Mouse (Mus musculus) mouse embryonic stem cell (cell line): ENCODE measurements at regions not wholly inside any gene's neighbourhood (a gene's known extent, or its start where the extent isn't known, plus 50 kb on each side); places are given as distances from the start of the nearest gene placed in this dataset.

Source experiments
- in situ Hi-C, 2 experiments: fragments of 300-500 bp; cut with MboI; formaldehyde crosslinking; loops; 1 replicate in 1 of 2; 3 replicates in 1 of 2; pipeline ENCODE4 v1.14.3; 2019 to 2020; ENCODE audit warnings: low sequenced_read_pairs in 2 of 2, low pct_unique_long_range_greater_than_20kb in 1 of 2, mixed read lengths in 1 of 2; ENCODE audit not compliant: unreplicated experiment in 1 of 2

- in situ Hi-C loops = no loop called here
These were observed 1228.7 kb downstream of the Slc22a22 start for GRCm38 (mm10) chr15:56248731-56249130.

GRCm38 (mm10) chr15:56244004-56244735, 1233.3 kb downstream of the Slc22a22 start:
- in situ Hi-C loops = no loop called here

- in situ Hi-C loops = no loop called here
These were observed 1274.9 kb downstream of the Slc22a22 start for GRCm38 (mm10) chr15:56202552-56202951.

GRCm38 (mm10) chr15:56199336-56199735, 1278.1 kb downstream of the Slc22a22 start:
- in situ Hi-C loops = no loop called here

GRCm38 (mm10) chr15:56197425-56198201, 1279.8 kb downstream of the Slc22a22 start:
- in situ Hi-C loops = no loop called here

GRCm38 (mm10) chr15:56166236-56166635, 1311.2 kb downstream of the Slc22a22 start:
- in situ Hi-C loops = no loop called here

GRCm38 (mm10) chr15:56158726-56159125, 1318.7 kb downstream of the Slc22a22 start:
- in situ Hi-C loops = no loop called here

GRCm38 (mm10) chr15:56139451-56139850, 1338.0 kb downstream of the Slc22a22 start:
- in situ Hi-C loops = no loop called here

- in situ Hi-C loops = no loop called here
These were observed 1340.9 kb downstream of the Slc22a22 start for GRCm38 (mm10) chr15:56136420-56136970.

GRCm38 (mm10) chr15:56128029-56128428, 1349.4 kb downstream of the Slc22a22 start:
- in situ Hi-C loops = no loop called here

GRCm38 (mm10) chr15:56119287-56120065, 1357.9 kb downstream of the Slc22a22 start:
- in situ Hi-C loops = no loop called here

GRCm38 (mm10) chr15:56108313-56108712, 1369.1 kb downstream of the Slc22a22 start:
- in situ Hi-C loops = no loop called here

- in situ Hi-C loops = no loop called here
These were observed 1369.7 kb downstream of the Slc22a22 start for GRCm38 (mm10) chr15:56107719-56108118.

GRCm38 (mm10) chr15:56100133-56100735, 1377.2 kb downstream of the Slc22a22 start:
- in situ Hi-C loops = no loop called here

- in situ Hi-C loops = no loop called here
These were observed 1399.4 kb downstream of the Slc22a22 start for GRCm38 (mm10) chr15:56077838-56078567.

GRCm38 (mm10) chr15:56077081-56077480, 1400.3 kb downstream of the Slc22a22 start:
- in situ Hi-C loops = no loop called here

GRCm38 (mm10) chr15:56076680-56077079, 1400.7 kb downstream of the Slc22a22 start:
- in situ Hi-C loops = no loop called here

GRCm38 (mm10) chr15:56069511-56069910, 1407.9 kb downstream of the Slc22a22 start:
- in situ Hi-C loops = loop anchor here in 1 of 2 experiments (25.0 kb wide), 1 partner anchor 643 kb away; no protein-coding TSS in a partner anchor
